Mouse (Mus musculus): ENCODE measurements at regions not wholly inside any gene's neighbourhood (a gene's known extent, or its start where the extent isn't known, plus 50 kb on each side); places are given as distances from the start of the nearest gene placed in this dataset.

- no peak for DNase-seq (ENCODE audit: low spot score)
These were observed 483.6 kb downstream of the Bckdhb start for GRCm38 (mm10) chr9:84408260-84409203.
